8 mouse cellular contexts compared by ENCODE assay signal in the genomic region with DNA sequence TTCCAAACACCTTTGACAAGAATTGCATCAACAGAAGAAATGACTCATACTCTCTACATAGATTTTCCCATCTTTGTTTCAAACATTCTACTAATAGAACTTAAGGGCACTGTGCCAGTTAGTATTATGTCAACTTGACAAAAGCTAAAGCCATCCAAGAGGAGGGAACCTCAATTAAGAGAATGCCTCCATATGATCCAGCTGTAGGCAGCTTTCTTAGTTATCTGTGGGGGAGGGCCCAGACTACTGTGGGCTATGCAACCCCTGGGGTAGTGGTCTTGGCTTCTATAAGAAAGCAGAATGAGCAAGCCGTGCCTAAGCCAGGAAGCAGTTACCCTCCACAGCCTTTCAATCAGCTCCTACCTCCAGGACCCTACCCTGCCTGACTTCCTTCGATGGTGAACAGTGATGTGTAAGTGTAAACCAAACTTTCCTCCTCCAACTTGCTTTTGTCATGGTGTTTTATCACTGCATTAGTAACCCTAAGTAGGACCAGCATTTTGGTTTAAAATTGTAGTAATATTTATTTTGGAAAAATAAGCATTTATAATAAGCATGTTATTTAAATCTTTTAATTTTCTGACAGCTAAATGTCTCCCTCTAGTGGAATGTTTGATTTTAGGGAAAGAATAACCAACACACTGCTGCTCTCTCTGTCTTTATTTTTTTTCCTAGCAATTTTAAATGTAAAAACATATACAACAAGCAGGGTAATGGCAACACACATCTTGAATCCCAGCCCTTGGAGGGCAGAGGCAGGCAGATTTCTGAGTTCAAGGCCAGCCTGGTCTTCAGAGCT. TPM values are rescaled to one million over a fixed set of nuclear protein-coding genes. Genes with fewer than 3 reads are reported as not detected.
DNase-seq lines count a peak whose midpoint lies in the region; ATAC-seq lines count a peak whose summit lies in the region.

No protein-coding gene starts in this region.

- no peak for ATAC-seq in heart, embryonic 13.5 days (ENCODE audit: extremely low read depth, insufficient number of reproducible peaks, low FRiP score, low TSS enrichment)
- peak; percentile 52; the same call in 1 of the 2 replicates for ATAC-seq in common myeloid progenitor, adult 5-6 weeks (replicated peaks; ENCODE audit: low read depth, poor library complexity, severe bottlenecking)
- ATAC-seq in neural tube, embryonic 15.5 days (ENCODE audit: low FRiP score) = no peak

- 56% methylated on average over 2 of the region's 2 CpGs for WGBS in heart, embryonic 13.5 days
- 69% methylated on average over 2 of the region's 2 CpGs for WGBS in heart, embryonic 10.5 days
- 82% methylated on average over 2 of the region's 2 CpGs for WGBS in neural tube, embryonic 15.5 days

- no peak overlapping the region for H3K4me2 ChIP-seq in heart, embryonic 13.5 days
- H3K4me2 ChIP-seq in neural tube, embryonic 15.5 days = no peak overlapping the region

- peaks cover 15% of the 10 kb centered on the region for H3K36me3 ChIP-seq in heart, embryonic 13.5 days
- no peaks in the 10 kb centered on the region for H3K36me3 ChIP-seq in heart, embryonic 10.5 days
- no peaks in the 10 kb centered on the region for H3K36me3 ChIP-seq in neural tube, embryonic 15.5 days

- no peak overlapping the region for H3K9ac ChIP-seq in heart, embryonic 13.5 days
- no peak overlapping the region for H3K9ac ChIP-seq in neural tube, embryonic 15.5 days (replicated peaks)

- peak overlapping the region; percentile 48; the same call in 1 of the 2 replicates for H3K27ac ChIP-seq in heart, embryonic 13.5 days (replicated peaks)
- H3K27ac ChIP-seq in heart, embryonic 10.5 days = no peak overlapping the region
- no peak overlapping the region for H3K27ac ChIP-seq in neural tube, embryonic 15.5 days (replicated peaks)

- no peaks in the 10 kb centered on the region for H3K9me3 ChIP-seq in heart, embryonic 13.5 days
- H3K9me3 ChIP-seq in heart, embryonic 10.5 days = no peaks in the 10 kb centered on the region
- H3K9me3 ChIP-seq in neural tube, embryonic 15.5 days (replicated peaks) = no peaks in the 10 kb centered on the region

- H3K4me3 ChIP-seq in heart, embryonic 13.5 days = no peak overlapping the region
- no peak overlapping the region for H3K4me3 ChIP-seq in heart, embryonic 10.5 days
- H3K4me3 ChIP-seq in neural tube, embryonic 15.5 days (replicated peaks) = no peak overlapping the region

- peaks cover 12% of the 10 kb centered on the region for H3K4me1 ChIP-seq in heart, embryonic 13.5 days
- no peaks in the 10 kb centered on the region for H3K4me1 ChIP-seq in heart, embryonic 10.5 days
- no peaks in the 10 kb centered on the region for H3K4me1 ChIP-seq in neural tube, embryonic 15.5 days

- no peaks in the 10 kb centered on the region for H3K27me3 ChIP-seq in heart, embryonic 13.5 days (replicated peaks)
- H3K27me3 ChIP-seq in heart, embryonic 10.5 days (ENCODE audit: insufficient read depth, poor library complexity, severe bottlenecking) = no peaks in the 10 kb centered on the region
- H3K27me3 ChIP-seq in neural tube, embryonic 15.5 days (replicated peaks) = no peaks in the 10 kb centered on the region

- no peak for DNase-seq in heart, embryonic 10.5 days (ENCODE audit: low spot score)
- peak; percentile 27 for DNase-seq in CD4-positive helper T cell, adult 2 months (ENCODE audit: low read depth, low spot score)
- peak; percentile 27 for DNase-seq in lung, postnatal 10 days
- DNase-seq in testis, postnatal 10 days (ENCODE audit: low spot score) = no peak
- DNase-seq in testis, postnatal 14 days (ENCODE audit: low spot score) = no peak

RNA-seq across cellular contexts. Expression of gene Cenpp, which starts 7.7 kb away (rescaled TPM):
- polyA plus RNA-seq in heart, embryonic 13.5 days (2015; fragmentation: Nextera tagmentation; extraction: Ambion mirVana) = 23.0 and 26.9 TPM in 2 replicates
- 25.3 and 27.7 TPM in 2 replicates for polyA plus RNA-seq in heart, embryonic 10.5 days (2016; fragmentation: Nextera tagmentation; extraction: Ambion mirVana)
- total RNA-seq in common myeloid progenitor, adult 5-6 weeks (2017) = 31.6 and 40.2 TPM in 2 replicates
- polyA plus RNA-seq in neural tube, embryonic 15.5 days (2015; fragmentation: Nextera tagmentation; extraction: Ambion mirVana) = 5.1 and 9.2 TPM in 2 replicates

RNA-seq across cellular contexts. Expression of gene Nol8, which starts 7.9 kb away (rescaled TPM):
- 11.5 and 12.9 TPM in 2 replicates for polyA plus RNA-seq in heart, embryonic 13.5 days (2015; fragmentation: Nextera tagmentation; extraction: Ambion mirVana)
- 15.7 and 16.9 TPM in 2 replicates for polyA plus RNA-seq in heart, embryonic 10.5 days (2016; fragmentation: Nextera tagmentation; extraction: Ambion mirVana)
- total RNA-seq in common myeloid progenitor, adult 5-6 weeks (2017) = 55.2 and 79.7 TPM in 2 replicates
- polyA plus RNA-seq in neural tube, embryonic 15.5 days (2015; fragmentation: Nextera tagmentation; extraction: Ambion mirVana) = 15.6 and 16.7 TPM in 2 replicates

RNA-seq across cellular contexts. Expression of gene Iars, which starts 37.0 kb away (rescaled TPM):
- polyA plus RNA-seq in heart, embryonic 13.5 days (2015; fragmentation: Nextera tagmentation; extraction: Ambion mirVana) = 49.5 and 50.2 TPM in 2 replicates
- polyA plus RNA-seq in heart, embryonic 10.5 days (2016; fragmentation: Nextera tagmentation; extraction: Ambion mirVana) = 83.5 and 89.3 TPM in 2 replicates
- 87.6 and 88.7 TPM in 2 replicates for total RNA-seq in common myeloid progenitor, adult 5-6 weeks (2017)
- polyA plus RNA-seq in neural tube, embryonic 15.5 days (2015; fragmentation: Nextera tagmentation; extraction: Ambion mirVana) = 49.8 and 54.3 TPM in 2 replicates

RNA-seq across cellular contexts. Expression of gene Ogn, which starts 37.1 kb away (rescaled TPM):
- polyA plus RNA-seq in heart, embryonic 13.5 days (2015; fragmentation: Nextera tagmentation; extraction: Ambion mirVana) = 21.3 and 24.9 TPM in 2 replicates
- 1.3 and 2.1 TPM in 2 replicates for polyA plus RNA-seq in heart, embryonic 10.5 days (2016; fragmentation: Nextera tagmentation; extraction: Ambion mirVana)
- total RNA-seq in common myeloid progenitor, adult 5-6 weeks (2017) = 0.37 and 0.39 TPM in 2 replicates
- 17.8 and 20.1 TPM in 2 replicates for polyA plus RNA-seq in neural tube, embryonic 15.5 days (2015; fragmentation: Nextera tagmentation; extraction: Ambion mirVana)

Comparison
In these comparisons a context has a peak if more than half of its experiments do, and no peak if none do; other contexts are left out.
1. DNase-seq: peak in CD4-positive helper T cell, adult 2 months (single experiment) and lung, postnatal 10 days (single experiment); none in heart, embryonic 10.5 days (single experiment), testis, postnatal 10 days (single experiment) and testis, postnatal 14 days (single experiment).